Mouse (Mus musculus) lung, postnatal 14 days (tissue): ENCODE results near the gene Ppargc1a.

ENCODE experiments used
- DNase-seq: peaks from one replicate; pipeline ENCODE4 v3.0.0; 2021

Gene Ppargc1a

GRCm38 (mm10) chr5:51497910-51498517 lies 69.5 kb downstream of the Ppargc1a start:
- DNase-seq, result no peak

- DNase-seq, result no peak
These were observed 72.1 kb downstream of the Ppargc1a start for GRCm38 (mm10) chr5:51495446-51495845.

- DNase-seq, result no peak
These were observed 73.1 kb downstream of the Ppargc1a start for GRCm38 (mm10) chr5:51494358-51494876.

GRCm38 (mm10) chr5:51483768-51484167 lies 83.8 kb downstream of the Ppargc1a start:
- DNase-seq, result no peak

GRCm38 (mm10) chr5:51479859-51480258 lies 87.7 kb downstream of the Ppargc1a start:
- DNase-seq, result no peak

- no peak for DNase-seq
These were observed 88.1 kb downstream of the Ppargc1a start for GRCm38 (mm10) chr5:51479456-51479855.

- no peak for DNase-seq
These were observed 89.1 kb downstream of the Ppargc1a start for GRCm38 (mm10) chr5:51478319-51478994.

- no peak for DNase-seq
These were observed 90.4 kb downstream of the Ppargc1a start for GRCm38 (mm10) chr5:51477140-51477539.

GRCm38 (mm10) chr5:51475034-51475541 lies 92.4 kb downstream of the Ppargc1a start:
- no peak for DNase-seq

- no peak for DNase-seq
These were observed 95.9 kb downstream of the Ppargc1a start for GRCm38 (mm10) chr5:51471614-51472013.

GRCm38 (mm10) chr5:51466036-51466435 lies 101.5 kb downstream of the Ppargc1a start:
- no peak for DNase-seq

- no peak for DNase-seq
These were observed 115.5 kb downstream of the Ppargc1a start for GRCm38 (mm10) chr5:51452033-51452432.

GRCm38 (mm10) chr5:51447631-51448030 lies 119.9 kb downstream of the Ppargc1a start:
- DNase-seq, result no peak

GRCm38 (mm10) chr5:51446299-51447090 lies 121.0 kb downstream of the Ppargc1a start:
- DNase-seq, result no peak

GRCm38 (mm10) chr5:51445726-51446125 lies 121.8 kb downstream of the Ppargc1a start:
- DNase-seq, result no peak

GRCm38 (mm10) chr5:51439773-51440172 lies 127.8 kb downstream of the Ppargc1a start:
- DNase-seq, result no peak

GRCm38 (mm10) chr5:51433905-51434304 lies 133.6 kb downstream of the Ppargc1a start:
- no peak for DNase-seq

- no peak for DNase-seq
These were observed 135.0 kb downstream of the Ppargc1a start for GRCm38 (mm10) chr5:51432532-51432931.

GRCm38 (mm10) chr5:51432031-51432430 lies 135.5 kb downstream of the Ppargc1a start:
- DNase-seq, result no peak

GRCm38 (mm10) chr5:51426406-51426805 lies 141.1 kb downstream of the Ppargc1a start:
- no peak for DNase-seq

- DNase-seq, result no peak
These were observed 151.1 kb downstream of the Ppargc1a start for GRCm38 (mm10) chr5:51416377-51416776.

GRCm38 (mm10) chr5:51415456-51415855 lies 152.1 kb downstream of the Ppargc1a start:
- DNase-seq, result no peak
